Mouse (Mus musculus) liver, embryonic 14.5 days (tissue): ENCODE results near the gene Erbb4. TPM values are rescaled to one million over a fixed set of nuclear protein-coding genes. Genes with fewer than 3 reads are reported as not detected.

Source experiments
- ATAC-seq: fragments of 200-750 bp; cut with Nextera tagmentation; 2 replicates; pipeline ENCODE4 v1.8.0; 2017; ENCODE audit warnings: moderate number of reproducible peaks, mild to moderate bottlenecking, moderate library complexity; ENCODE audit not compliant: insufficient read depth
- DNase-seq, 3 experiments: peaks; one replicate each; pipeline ENCODE4 v3.0.0-alpha.2; 2012 to 2013; ENCODE audit warnings: low read depth in 3 of 3, low spot score in 3 of 3
- H3K27ac ChIP-seq: fragments of 300-500 bp; sonication (generic); 2 replicates; pipeline ENCODE4 v1.5.1; 2014; ENCODE audit warnings: moderate library complexity, mild to moderate bottlenecking, control low read depth, inconsistent platforms
- H3K27me3 ChIP-seq: fragments of 300-500 bp; sonication (generic); 2 replicates; pipeline ENCODE4 v1.6.1; 2014; ENCODE audit warnings: mild to moderate bottlenecking, low read length, moderate library complexity; ENCODE audit not compliant: control insufficient read depth, insufficient read depth
- H3K36me3 ChIP-seq: fragments of 300-500 bp; sonication (generic); replicated peaks from 2 replicates; pipeline ENCODE4 v1.6.1; 2014; ENCODE audit warnings: low read depth; ENCODE audit not compliant: control insufficient read depth, insufficient read depth
- H3K4me1 ChIP-seq, 2 experiments: fragments of 200-500 bp in 1 of 2; fragments of 300-500 bp in 1 of 2; sonication (generic) in 1 of 2; replicated peaks; 2 replicates each; pipeline ENCODE4 v1.6.1; 2012 to 2014; ENCODE audit warnings: antibody characterized with exemption in 1 of 2, inconsistent platforms in 1 of 2, low read length in 1 of 2; ENCODE audit not compliant: control insufficient read depth in 2 of 2, insufficient read depth in 2 of 2
- H3K4me2 ChIP-seq: fragments of 300-500 bp; sonication (generic); 2 replicates; pipeline ENCODE4 v1.6.1; 2014; ENCODE audit warnings: low read depth, mild to moderate bottlenecking, control low read depth, moderate library complexity
- H3K4me3 ChIP-seq, 2 experiments: fragments of 200-500 bp in 1 of 2; fragments of 300-500 bp in 1 of 2; sonication (generic) in 1 of 2; 2 replicates each; pipeline ENCODE4 v1.5.1; 2012 to 2014; ENCODE audit warnings: low read depth in 2 of 2, low read length in 2 of 2, mild to moderate bottlenecking in 2 of 2, control low read depth in 1 of 2, inconsistent platforms in 1 of 2, moderate library complexity in 1 of 2; ENCODE audit not compliant: insufficient read depth in 1 of 2
- H3K9ac ChIP-seq: fragments of 300-500 bp; sonication (generic); replicated peaks from 2 replicates; pipeline ENCODE4 v1.6.1; 2014; ENCODE audit warnings: mild to moderate bottlenecking, control low read depth, moderate library complexity
- H3K9me3 ChIP-seq: fragments of 300-500 bp; sonication (generic); 2 replicates; pipeline ENCODE4 v1.6.1; 2016; ENCODE audit warnings: low read length, mixed read lengths; ENCODE audit not compliant: control insufficient read depth
- CTCF ChIP-seq: IDR thresholded peaks from 2 replicates; pipeline ENCODE4 v1.5.1; 2016; ENCODE audit warnings: antibody characterized with exemption, low read depth, control low read depth
- EP300 ChIP-seq: IDR thresholded peaks from 2 replicates; pipeline ENCODE4 v1.6.1; 2016; ENCODE audit warnings: antibody characterized with exemption, low read depth
- WGBS: fragments of 180-500 bp; shearing (Covaris S2); extraction: QIAGEN DNeasy Blood & Tissue Kit; methylation state at CpG from one replicate; pipeline ENCODE4 v1.1.7; 2014; ENCODE audit not compliant: insufficient replicate concordance; 5-methylcytosine and 5-hydroxymethylcytosine counted together
- polyA plus RNA-seq, 2 experiments: library from polyadenylated mRNA; depleted of rRNA in 1 of 2; stranded (reverse) in 1 of 2; unstranded in 1 of 2; fragments of >200 nt; fragmentation: Nextera tagmentation in 1 of 2; extraction: Ambion mirVana in 1 of 2; gene quantifications; 2 replicates each; pipeline versions ENCODE4 v1.2.1 to v1.2.3; 2012 to 2014

Erbb4 gene
- polyA plus RNA-seq, 2 experiments, result under 0.01 TPM; not detected in 1

DNA sequence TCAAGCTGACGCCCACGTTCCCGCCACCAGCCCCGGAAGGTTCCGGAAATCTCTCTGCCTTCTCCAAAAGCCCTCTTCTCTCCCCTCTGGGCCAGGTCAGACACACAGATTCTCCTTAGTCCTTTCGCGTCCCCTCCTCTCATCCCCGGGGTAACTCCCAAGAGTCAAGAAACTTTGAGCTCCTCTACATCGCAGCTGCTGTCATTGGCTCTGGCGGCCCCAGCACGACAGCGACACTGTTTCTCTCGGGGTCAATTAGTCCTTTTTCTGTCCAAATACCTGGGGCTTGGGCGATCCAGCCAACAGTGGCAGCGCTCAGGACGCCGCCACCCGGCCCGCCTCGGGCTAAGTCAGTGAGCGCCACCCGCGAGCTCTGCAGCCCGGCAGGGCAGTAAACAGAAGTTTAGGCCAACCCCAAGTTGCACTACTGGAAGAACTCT is 1.5 kb downstream of the Erbb4 start:
- peak overlapping the region; percentile 54 for H3K4me2 ChIP-seq
- H3K4me1 ChIP-seq, result no peaks in the 10 kb centered on the region; a peak in 1 of 4 replicates
- H3K27ac ChIP-seq, result no peak overlapping the region
- peaks cover 41% of the 10 kb centered on the region for H3K27me3 ChIP-seq
- no peaks in the 10 kb centered on the region for H3K9me3 ChIP-seq
- TF ChIP-seq CTCF, result no peak
- TF ChIP-seq EP300, result no peak
- ATAC-seq (no peak), DNase-seq (no peak)
- H3K9ac ChIP-seq, result no peak overlapping the region
- H3K36me3 ChIP-seq, result no peaks in the 10 kb centered on the region
- WGBS, result 1% methylated on average over 24 of the region's 24 CpGs
- peak overlapping the region; percentile 13 to 27; a peak in 3 of 4 replicates for H3K4me3 ChIP-seq

DNA sequence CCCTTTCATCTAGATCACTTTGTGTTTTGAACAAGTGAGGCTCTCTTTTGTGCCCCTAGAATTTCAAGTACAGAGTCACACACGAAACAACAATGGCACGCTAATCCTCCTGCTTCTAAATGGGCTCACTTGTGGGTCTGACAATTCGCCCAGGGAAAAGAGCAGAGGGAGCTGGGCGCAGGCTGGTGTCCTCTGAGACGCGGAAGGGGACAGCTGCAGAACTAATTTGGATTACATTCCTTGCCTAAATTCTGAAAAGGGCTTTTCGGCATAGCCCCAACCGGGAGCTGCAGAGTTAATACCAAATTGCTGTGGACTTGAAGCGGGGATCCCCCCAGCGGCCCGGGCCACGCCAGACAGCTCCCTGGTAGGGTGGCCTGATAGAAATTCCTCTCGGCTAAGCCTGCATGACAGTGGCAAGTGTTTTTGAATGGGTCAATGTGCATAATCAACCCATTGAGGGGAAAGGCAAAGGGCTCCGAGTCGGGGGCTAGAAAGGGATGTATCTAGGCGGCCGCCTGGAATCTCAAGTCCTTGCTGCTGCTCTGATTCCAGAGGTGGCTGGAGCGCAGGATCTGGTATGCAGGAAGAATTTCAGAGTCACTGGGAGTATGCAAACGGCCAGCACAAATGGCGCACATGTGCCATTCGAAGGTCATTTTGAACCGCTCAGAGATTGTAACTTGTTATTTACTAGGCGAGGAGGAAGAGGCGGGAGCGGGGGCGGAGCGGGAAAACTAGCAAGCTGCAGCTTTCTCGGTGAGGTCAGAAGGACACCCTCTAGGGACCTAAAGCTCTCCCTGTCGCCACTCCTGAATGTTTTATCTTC is 2.2 kb downstream of the Erbb4 start:
- Histone ChIP-seq H3K27me3 (peaks cover 41% of the 10 kb centered on the region), H3K36me3 (no peaks in the 10 kb centered on the region), H3K9ac (no peak overlapping the region), H3K4me3 (peak overlapping the region; percentile 13 to 27; a peak in 3 of 4 replicates), H3K4me2 (peak overlapping the region; percentile 54), H3K27ac (no peak overlapping the region), H3K4me1 (no peaks in the 10 kb centered on the region; a peak in 1 of 4 replicates), H3K9me3 (no peaks in the 10 kb centered on the region)
- ATAC-seq, result no peak
- WGBS, result 1% methylated on average over 29 of the region's 29 CpGs
- no peak for DNase-seq
- TF ChIP-seq CTCF (no peak), EP300 (no peak)

DNA sequence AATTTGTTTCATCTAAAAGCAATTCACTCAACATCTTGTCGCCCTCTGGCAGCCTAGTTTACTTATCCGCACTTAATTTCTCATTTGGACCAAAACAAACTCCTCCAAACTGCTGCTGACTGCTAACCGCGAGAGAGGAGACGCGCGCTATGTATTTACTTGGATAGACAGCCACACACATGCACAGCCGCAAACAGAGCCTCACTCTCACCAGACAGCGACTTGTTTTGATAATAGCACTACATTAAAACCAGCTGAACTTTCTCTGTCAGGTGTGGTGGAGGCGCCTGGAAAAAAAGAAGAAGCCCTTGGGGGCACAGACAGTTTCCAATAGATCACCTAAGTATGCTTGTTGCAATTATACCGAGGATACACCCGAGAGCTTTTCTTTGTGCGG is 2.8 kb downstream of the Erbb4 start:
- Histone ChIP-seq H3K36me3 (no peaks in the 10 kb centered on the region), H3K4me3 (no peak overlapping the region), H3K4me2 (0 out of 2 replicates have a peak overlapping the region, but pooled peaks have one; percentile 54), H3K9ac (no peak overlapping the region), H3K27me3 (peaks cover 41% of the 10 kb centered on the region), H3K27ac (no peak overlapping the region), H3K4me1 (no peaks in the 10 kb centered on the region; a peak in 1 of 4 replicates), H3K9me3 (no peaks in the 10 kb centered on the region)
- ATAC-seq (no peak), DNase-seq (no peak)
- no peak for TF ChIP-seq CTCF
- no peak for TF ChIP-seq EP300
- whole genome bisulfite sequencing, result 3% methylated on average over 13 of the region's 13 CpGs

DNA sequence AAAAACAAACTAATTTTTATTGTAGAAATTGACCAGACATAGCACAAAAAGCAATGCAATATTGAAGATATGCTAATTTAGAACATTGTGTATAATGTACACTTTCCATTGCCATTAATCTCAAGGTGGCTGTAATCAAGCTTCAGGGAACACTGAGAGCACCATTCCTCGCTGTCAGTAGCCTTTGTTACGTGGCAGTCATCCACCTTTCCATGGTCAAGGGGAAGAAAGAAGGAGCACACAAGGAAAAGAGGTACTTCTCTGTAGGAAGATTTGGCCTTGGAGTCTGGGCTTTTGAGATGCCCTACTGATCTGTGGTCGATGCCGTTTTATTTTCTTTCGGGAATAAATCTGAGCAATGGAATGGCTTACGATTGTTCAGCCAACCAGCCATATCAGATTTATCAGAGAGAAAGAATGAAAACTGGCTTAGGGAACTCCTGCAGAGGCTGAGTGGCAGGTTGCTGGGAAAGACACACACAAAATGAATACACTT is 4.6 kb downstream of the Erbb4 start:
- DNase-seq, result no peak
- WGBS, result 62% methylated on average over 6 of the region's 6 CpGs

DNA sequence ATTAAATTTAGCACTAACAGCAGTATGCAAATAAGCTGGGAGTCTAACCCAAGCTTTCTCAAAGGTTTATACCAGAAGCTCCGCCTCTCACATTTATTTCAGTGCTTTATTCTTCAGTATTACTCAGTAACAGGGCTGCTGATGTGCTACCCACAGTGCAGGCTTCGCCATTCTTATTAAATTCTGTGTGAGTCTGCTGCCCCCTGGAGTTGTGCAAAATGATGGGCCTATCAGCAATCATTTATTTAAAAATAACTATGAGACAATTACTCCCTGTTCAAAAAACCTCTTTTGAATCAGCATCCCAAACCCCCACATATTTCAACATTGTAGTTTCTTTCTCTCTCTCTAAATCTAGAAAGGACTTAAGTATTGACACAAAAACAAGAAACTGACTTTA is 6.2 kb downstream of the Erbb4 start:
- H3K9ac ChIP-seq, result no peak overlapping the region
- peaks cover 19% of the 10 kb centered on the region for H3K27me3 ChIP-seq
- no peak overlapping the region for H3K4me3 ChIP-seq
- H3K4me1 ChIP-seq, result no peaks in the 10 kb centered on the region
- no peak for ATAC-seq
- H3K36me3 ChIP-seq, result no peaks in the 10 kb centered on the region
- no peak overlapping the region for H3K27ac ChIP-seq
- no peaks in the 10 kb centered on the region for H3K9me3 ChIP-seq
- no peak for TF ChIP-seq CTCF
- no peak for TF ChIP-seq EP300
- WGBS, result 45% methylated on average over 2 of the region's 2 CpGs
- DNase-seq, result no peak
- no peak overlapping the region for H3K4me2 ChIP-seq

More for the DNA sequence above, 4.6 kb downstream of the Erbb4 start:
- ATAC-seq, result no peak
- Histone ChIP-seq H3K4me2 (no peak overlapping the region), H3K9ac (no peak overlapping the region), H3K4me3 (no peak overlapping the region), H3K4me1 (no peaks in the 10 kb centered on the region; a peak in 1 of 4 replicates), H3K27ac (no peak overlapping the region), H3K36me3 (no peaks in the 10 kb centered on the region), H3K9me3 (no peaks in the 10 kb centered on the region), H3K27me3 (peaks cover 34% of the 10 kb centered on the region)
- TF ChIP-seq CTCF (no peak), EP300 (no peak)
